Mouse (Mus musculus) myocyte (in vitro differentiated cells): ENCODE data around the gene Auts2.

Experiments used
- CEBPB ChIP-seq: IDR thresholded peaks from 2 replicates; pipeline ENCODE4 v1.6.1; 2011; ENCODE audit warnings: mild to moderate bottlenecking, moderate library complexity; ENCODE audit not compliant: poor library complexity, insufficient read depth, severe bottlenecking
- E2F4 ChIP-seq: IDR thresholded peaks from one replicate; pipeline ENCODE4 v1.6.1; 2011; ENCODE audit warnings: mild to moderate bottlenecking, control low read depth, moderate library complexity; ENCODE audit not compliant: insufficient read depth
- MAX ChIP-seq: IDR thresholded peaks from one replicate; pipeline ENCODE4 v1.6.1; 2011; ENCODE audit warnings: low read depth, mild to moderate bottlenecking, control low read depth
- MYOD1 ChIP-seq, 3 experiments: IDR thresholded peaks; one replicate each; pipeline ENCODE4 v1.6.1; 2011; ENCODE audit warnings: control low read depth in 2 of 3, low read depth in 2 of 3, mild to moderate bottlenecking in 2 of 3, moderate library complexity in 1 of 3; ENCODE audit not compliant: insufficient read length in 2 of 3, control insufficient read depth in 1 of 3
- MYOG ChIP-seq, 3 experiments: IDR thresholded peaks; one replicate each; pipeline ENCODE4 v1.6.1; 2011; ENCODE audit warnings: control low read depth in 2 of 3, low read depth in 2 of 3, mild to moderate bottlenecking in 2 of 3; ENCODE audit not compliant: insufficient read length in 2 of 3, control insufficient read depth in 1 of 3, insufficient read depth in 1 of 3
- POLR2A ChIP-seq: IDR thresholded peaks from one replicate; pipeline ENCODE4 v1.6.1; 2011; ENCODE audit warnings: low read depth, mild to moderate bottlenecking, control low read depth, moderate library complexity; ENCODE audit not compliant: insufficient read length
- POLR2AphosphoS2 ChIP-seq: IDR thresholded peaks from one replicate; pipeline ENCODE4 v1.6.1; 2011; ENCODE audit warnings: low read depth, control low read depth; ENCODE audit not compliant: insufficient read length
- REST ChIP-seq: IDR thresholded peaks from one replicate; pipeline ENCODE4 v1.6.1; 2011; ENCODE audit warnings: mild to moderate bottlenecking, control low read depth, moderate library complexity; ENCODE audit not compliant: insufficient read depth, insufficient read length
- SRF ChIP-seq: IDR thresholded peaks from one replicate; pipeline ENCODE4 v1.6.1; 2011; ENCODE audit warnings: low read depth; ENCODE audit not compliant: control insufficient read depth, insufficient read length
- TCF12 ChIP-seq: IDR thresholded peaks from one replicate; pipeline ENCODE4 v1.6.1; 2011; ENCODE audit warnings: mild to moderate bottlenecking, control low read depth; ENCODE audit not compliant: poor library complexity, insufficient read depth, severe bottlenecking
- USF1 ChIP-seq: IDR thresholded peaks from one replicate; pipeline ENCODE4 v1.6.1; 2011; ENCODE audit warnings: low read depth, mild to moderate bottlenecking, control low read depth, moderate library complexity

- no peak for TF ChIP-seq TCF12
- no peak for TF ChIP-seq POLR2A
- TF ChIP-seq POLR2AphosphoS2: no peak
- no peak for TF ChIP-seq E2F4
- no peak for TF ChIP-seq MAX
- no peak for TF ChIP-seq CEBPB
- no peak for TF ChIP-seq USF1
- no peak for TF ChIP-seq MYOG (IDR thresholded peaks at IDR 0.05; ENCODE audit: control insufficient read depth in 1 of 3, insufficient read depth in 1 of 3, insufficient read length in 2 of 3, low read depth in 2 of 3)
- TF ChIP-seq REST: no peak
- no peak for TF ChIP-seq MYOD1 (IDR thresholded peaks at IDR 0.05; ENCODE audit: control insufficient read depth in 1 of 3, insufficient read length in 2 of 3, low read depth in 2 of 3)
- TF ChIP-seq SRF: no peak
Measured at GRCm38 (mm10) chr5:132521358-132521873, 21.7 kb downstream of the Auts2 start.
